Mouse (Mus musculus): Measurements from ENCODE around the gene Fbxw21.

Gene Fbxw21

DNA sequence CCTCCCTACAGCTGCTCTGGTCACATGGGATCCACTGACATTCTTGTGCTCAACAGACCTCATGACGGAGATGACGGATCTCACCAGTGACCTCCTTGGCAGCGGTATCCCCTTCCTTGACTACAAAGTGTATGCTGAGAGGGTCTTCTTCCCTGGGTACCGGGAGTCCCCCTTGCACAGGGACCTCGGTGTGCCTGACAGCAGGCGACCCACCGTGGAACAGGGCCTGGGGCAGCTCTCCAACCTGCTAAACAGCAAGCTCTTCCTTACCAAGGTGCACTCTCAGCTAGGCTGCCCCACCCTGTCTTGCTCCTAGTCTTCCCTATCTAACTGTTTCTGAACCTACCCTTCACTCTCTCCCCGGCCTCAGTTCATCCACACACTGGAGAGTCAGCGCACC is 50.2 kb downstream of the Fbxw21 start:
- no peak for DNase-seq (ENCODE audit: low read depth, low spot score)

GRCm38 (mm10) chr9:109111101-109111500 is 50.7 kb downstream of the Fbxw21 start:
- no peak for DNase-seq (ENCODE audit: low read depth, low spot score)

GRCm38 (mm10) chr9:109110240-109110639 is 51.6 kb downstream of the Fbxw21 start:
- DNase-seq (ENCODE audit: low read depth, low spot score) = no peak

DNA sequence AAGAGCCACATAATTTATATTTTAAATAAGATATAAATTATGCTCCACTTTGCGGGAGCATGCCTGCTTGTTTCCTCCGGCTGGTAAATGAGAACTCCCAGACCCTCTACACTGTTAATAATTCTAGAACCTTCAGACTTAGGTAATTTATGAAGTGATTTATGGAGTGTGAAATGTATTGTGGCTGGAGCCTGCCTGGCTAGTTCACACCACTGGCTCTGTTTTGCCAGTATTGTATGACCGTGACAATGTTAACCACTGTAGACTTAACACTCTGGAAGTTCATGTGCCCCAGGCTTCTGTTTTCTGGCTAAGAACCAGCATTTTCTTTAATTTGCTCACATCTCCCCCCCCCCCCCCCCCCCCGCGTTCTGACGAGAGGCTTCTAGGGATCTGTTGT is 54.5 kb downstream of the Fbxw21 start:
- no peak for DNase-seq (ENCODE audit: low read depth, low spot score)

DNA sequence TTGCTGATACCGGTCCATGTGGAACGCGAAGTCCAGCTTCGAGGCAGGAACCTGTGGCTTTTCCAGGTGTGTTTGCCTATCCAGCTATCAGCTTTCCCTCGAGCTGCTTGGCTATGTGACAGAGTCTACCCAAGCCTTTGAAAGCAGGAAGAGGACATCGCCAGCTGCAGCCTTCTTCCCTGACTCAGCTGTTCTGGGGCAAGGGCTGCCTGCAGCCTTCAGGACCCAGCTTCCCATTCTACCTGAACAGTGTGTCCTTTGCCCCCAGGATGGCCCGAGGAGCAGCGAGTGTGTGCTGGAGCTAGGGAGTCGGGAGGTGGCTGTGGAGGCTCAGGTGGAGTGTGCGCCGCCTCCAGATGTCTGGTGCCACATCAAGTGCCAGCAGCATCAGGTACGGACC is 56.2 kb downstream of the Fbxw21 start:
- no peak for DNase-seq (ENCODE audit: low read depth, low spot score)

DNA sequence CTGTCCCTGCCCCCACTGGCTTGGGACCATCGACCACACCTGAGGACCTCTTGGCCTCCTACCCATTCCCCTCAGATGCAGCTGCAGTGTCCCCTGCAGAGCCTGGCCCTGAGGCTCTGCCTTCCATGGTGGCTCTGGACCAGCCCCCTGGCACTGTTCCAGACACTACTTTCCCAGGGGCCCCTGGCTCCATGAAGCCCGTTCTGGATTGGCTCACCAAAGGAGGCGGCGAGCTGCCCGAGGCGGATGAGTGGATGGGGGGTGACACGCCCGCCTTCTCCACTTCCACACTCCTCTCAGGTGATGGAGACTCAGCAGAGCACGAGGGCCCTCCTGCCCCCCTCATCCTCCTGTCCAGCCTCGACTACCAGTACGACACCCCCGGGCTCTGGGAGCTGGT is 56.8 kb downstream of the Fbxw21 start:
- DNase-seq (ENCODE audit: low read depth, low spot score) = no peak

DNA sequence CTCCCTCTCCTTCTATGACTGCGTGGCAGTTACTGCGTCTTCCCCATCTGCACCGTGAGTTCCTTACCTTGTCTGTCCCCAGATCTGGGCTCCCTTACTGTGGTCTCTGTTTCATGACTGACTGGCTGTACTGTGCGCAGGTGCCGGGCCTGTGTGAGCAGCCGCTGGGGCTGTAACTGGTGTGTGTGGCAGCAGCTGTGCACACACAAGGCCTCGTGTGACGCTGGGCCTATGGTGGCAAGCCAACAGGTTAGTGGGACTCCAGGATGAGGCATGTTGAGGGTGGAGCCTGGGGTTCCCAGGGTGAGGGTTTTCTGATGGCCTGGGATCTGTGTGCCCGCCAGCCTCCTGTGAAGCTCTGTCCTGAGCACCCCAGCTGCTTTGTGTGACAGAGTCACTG is 57.8 kb downstream of the Fbxw21 start:
- DNase-seq (ENCODE audit: low read depth, low spot score) = no peak

GRCm38 (mm10) chr9:109103250-109103649 is 58.6 kb downstream of the Fbxw21 start:
- no peak for DNase-seq (ENCODE audit: low read depth, low spot score)

- no peak for DNase-seq (ENCODE audit: low read depth, low spot score)
Observed at GRCm38 (mm10) chr9:109102541-109102940, 59.3 kb downstream of the Fbxw21 start.

GRCm38 (mm10) chr9:109101933-109102445 is 59.9 kb downstream of the Fbxw21 start:
- DNase-seq (ENCODE audit: low read depth, low spot score) = no peak

DNA sequence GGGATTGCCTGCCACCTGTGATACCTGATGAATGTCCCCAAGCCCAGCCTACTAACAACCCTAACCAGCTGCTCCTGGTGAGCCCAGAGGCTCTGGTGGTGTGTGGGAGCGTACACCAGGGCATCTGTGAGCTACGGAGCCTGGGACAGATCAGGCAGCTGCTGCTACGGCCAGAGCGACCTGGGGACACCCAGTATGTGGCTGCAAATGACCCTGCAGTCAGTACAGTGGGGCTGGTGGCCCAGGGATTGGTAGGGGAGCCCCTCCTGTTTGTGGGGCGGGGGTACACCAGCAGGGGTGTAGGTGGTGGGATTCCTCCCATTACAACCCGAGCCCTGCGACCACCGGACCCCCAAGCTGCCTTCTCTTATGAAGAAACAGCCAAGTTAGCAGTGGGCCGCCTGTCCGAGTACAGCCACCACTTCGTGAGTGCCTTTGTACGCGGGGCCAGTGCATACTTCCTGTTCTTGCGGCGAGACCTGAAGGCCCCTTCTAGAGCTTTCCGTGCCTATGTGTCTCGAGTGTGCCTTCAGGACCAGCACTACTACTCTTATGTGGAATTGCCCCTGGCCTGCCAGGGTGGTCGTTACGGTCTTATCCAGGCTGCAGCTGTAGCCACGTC is 61.4 kb downstream of the Fbxw21 start:
- DNase-seq (ENCODE audit: low read depth, low spot score) = no peak

- DNase-seq (ENCODE audit: low read depth, low spot score) = peak; percentile 48
Observed at GRCm38 (mm10) chr9:109098969-109099368, 62.9 kb downstream of the Fbxw21 start.

DNA sequence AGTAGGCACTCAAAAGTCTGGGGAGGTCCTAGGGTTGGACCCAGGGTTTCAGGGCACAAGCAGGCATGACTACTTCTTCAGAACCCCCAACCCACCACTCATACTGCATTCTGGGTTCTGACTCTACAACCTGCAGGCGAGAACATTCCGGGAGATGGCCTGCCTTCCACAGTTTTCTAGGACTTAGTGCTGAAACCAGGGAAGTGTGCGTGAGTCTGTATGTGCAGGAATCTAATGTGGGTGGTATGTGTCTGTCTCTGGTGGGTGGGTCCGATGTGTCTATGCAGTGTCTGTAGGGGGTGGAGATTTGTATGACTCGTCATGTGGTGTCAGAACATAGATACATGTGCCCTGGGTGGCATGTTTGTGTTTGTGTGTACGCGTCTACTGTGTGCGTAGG is 63.5 kb downstream of the Fbxw21 start:
- DNase-seq (ENCODE audit: low read depth, low spot score) = no peak

DNA sequence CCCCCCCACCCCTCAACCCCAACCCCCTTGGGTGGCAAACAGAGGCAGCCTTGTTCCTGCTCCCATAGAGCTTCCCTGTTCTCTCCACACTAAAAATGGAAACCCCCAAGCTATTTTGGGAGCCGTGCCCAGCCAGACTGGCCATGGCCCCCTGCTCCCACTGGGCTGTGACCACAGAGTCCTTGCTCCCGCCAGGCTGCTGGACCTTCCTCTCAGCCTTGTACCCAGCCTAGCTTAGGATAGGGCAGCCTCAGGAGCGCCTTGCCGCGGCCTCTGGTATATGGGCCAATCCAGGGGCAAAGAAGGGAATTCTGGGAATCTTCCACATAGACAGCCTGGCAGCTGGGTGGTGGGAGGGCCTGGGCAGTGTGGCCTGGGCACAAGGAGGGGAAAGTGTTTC is 64.0 kb downstream of the Fbxw21 start:
- DNase-seq (ENCODE audit: low read depth, low spot score) = peak; percentile 89

DNA sequence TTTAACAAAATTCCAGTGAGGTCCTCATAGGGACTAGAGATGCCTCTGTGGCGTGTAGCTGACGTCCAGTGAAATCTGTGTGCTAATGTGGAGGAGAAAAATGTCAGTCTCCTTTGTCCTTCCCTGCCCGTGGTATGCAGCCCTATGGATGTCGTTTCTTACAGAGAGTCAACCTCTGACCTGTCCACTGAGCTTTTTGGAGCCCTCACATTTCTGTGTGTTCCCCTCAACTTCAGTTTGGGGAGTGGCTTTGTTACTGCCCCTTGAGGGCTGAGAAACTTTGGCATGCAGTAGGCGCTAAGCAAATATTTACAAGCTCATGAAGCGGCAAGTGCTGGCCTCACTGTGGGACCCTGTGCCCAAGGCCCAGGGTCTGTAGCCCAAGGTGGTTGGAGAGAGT is 64.5 kb downstream of the Fbxw21 start:
- DNase-seq (ENCODE audit: low read depth, low spot score) = no peak

DNA sequence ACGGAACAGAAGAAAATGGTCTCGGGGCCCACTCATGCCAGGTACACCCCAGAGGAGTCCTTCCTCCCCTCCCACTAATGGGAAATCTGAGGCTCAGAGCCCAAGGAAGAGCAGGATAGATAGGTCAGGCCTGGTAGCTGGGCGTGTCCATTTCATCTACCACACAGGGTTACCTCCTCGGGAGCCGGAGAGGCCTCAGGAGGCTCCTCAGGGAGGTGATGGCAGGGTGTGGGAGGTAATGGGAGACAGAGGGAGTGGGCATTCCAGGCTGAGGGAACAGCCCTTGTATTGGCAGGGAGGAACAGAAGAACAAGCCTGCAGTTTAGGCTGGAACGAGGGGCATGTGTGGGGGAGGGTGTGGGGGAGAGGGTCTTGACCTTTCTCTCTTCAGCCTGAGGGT is 65.0 kb downstream of the Fbxw21 start:
- DNase-seq (ENCODE audit: low read depth, low spot score) = no peak

DNA sequence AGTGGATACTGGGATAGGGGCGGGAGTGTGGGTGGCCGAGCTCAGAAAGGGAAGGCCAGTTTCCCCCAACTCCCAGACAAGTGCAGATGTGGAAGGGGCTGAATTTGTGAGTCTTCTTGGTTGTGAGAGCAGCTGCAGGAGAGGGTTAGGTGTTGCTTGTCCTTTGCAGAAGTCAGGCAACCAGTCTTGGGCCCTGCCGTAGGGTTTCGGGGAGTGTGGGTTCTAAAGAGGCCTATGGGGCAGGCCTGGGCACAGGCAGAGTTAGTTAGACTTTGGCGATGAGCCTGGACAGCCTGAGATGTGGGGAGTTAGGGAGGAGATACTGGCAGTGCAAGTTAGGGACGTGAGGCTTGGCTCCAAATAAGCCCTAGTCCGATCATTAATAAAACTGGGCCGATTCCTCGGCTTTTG is 65.6 kb downstream of the Fbxw21 start:
- DNase-seq (ENCODE audit: low read depth, low spot score) = peak; percentile 60

DNA sequence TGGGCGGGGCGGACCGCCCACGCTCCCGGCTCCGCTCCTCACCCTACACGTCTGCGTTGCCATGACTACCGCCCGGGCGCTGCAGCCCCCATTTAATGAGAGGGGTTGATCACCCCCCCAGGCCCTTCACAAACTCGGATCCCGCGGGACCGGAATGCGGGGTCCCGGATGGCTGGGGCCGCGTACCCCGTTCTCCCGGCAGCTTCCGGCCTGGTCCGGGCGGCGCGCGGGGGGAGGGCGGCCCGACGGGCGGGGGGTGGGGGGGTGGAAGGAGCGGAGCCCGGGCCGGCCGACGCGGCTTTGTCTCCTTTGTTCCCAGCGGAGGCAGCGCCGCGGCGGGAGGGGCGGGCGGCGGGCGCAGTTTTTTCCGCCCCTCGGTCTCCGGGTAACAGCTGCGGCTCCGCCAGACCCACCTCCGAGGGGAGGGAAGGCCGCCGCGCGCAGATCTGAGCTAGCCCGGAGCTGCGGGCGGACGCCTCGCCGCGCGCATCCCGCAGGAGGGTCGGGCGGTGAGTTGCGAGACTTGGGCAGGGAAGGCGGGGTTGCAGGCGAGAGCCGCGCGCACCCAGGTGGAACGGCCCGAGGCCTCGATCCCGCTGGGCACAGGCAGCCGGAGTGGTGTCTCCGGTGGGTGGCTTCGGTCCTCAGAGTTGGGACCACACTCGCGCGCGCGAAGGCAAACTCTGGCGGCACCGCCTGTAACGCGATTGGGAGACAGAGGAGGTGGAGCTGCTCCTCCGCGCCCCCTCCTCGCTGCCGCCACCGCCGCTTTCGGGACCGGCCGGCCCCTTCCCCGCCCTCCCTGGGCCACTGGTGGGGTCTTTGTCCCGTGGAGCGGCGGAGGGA is 66.5 kb downstream of the Fbxw21 start, which contains the start of gene Plxnb1:
Gene Plxnb1, plus strand, starts transcription at position 253 of the 846 bp plus-strand sequence.
- DNase-seq (ENCODE audit: low read depth, low spot score) = peak; percentile 69

DNA sequence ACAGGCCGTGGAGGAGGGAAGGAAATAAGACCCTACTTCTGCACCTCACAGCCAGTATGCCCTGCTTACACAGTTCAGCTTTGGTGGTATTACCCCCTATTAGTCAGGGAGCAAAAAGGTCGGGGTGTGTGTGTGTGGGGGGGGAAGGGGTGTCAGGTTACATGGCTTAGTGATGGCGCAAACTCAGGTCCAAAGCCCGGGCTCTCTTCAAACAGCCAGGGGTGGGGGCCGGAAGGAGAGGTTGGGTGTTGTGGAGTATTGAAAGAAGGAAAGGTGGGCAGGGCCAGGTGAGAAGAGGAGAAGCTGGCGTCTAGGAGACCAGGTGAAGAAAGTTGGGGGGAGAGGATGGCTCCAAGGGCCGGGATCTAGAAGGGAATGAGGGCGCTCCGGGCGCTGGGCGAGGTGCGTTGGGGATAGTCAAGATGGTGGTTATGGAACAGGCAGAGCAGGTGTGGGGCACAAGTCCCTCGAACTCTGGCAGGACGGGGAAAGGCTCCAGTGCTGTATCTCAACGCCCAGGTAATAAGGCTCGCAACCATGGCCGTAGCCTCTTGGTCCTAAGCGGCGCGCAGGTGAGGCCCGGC is 67.2 kb downstream of the Fbxw21 start:
- no peak for DNase-seq (ENCODE audit: low read depth, low spot score)

DNA sequence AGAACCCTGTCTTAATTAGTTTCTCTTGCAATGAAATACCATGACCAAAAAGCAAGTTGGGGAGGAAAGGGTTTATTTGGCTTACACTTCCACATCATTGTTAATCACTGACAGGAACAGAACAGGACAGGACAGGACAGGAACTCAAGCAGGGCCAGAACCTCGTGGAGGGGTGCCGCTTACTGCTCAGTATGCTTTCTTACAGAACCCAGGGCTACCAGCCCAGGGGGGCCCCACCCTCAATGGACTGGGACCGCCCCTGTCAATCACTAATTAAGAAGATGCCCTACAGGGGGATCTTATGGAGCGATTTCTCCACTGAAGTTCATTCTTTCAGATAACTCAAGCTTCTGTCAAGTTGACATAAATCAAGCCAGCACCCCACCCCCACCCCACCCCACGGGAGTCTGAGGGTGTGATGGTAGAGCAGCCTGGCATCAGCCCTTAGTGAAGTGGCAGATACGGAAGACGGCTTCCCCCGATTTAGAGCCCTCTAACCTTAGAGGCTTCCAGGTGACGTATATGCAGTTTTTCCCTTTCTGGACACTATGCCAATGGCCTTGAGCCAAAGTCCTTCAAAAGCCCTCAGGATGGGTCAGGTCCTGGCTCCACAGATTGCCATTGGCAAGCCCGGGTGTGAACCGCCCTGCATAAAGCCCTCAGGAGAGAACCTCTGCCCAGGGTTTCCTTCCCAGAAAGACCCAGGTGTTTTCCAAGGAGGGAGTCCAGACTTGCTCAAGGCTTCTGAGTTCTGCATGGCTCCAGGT is 67.9 kb downstream of the Fbxw21 start:
- no peak for DNase-seq (ENCODE audit: low read depth, low spot score)

- no peak for DNase-seq (ENCODE audit: low read depth, low spot score)
Observed at GRCm38 (mm10) chr9:109092799-109093198, 69.0 kb downstream of the Fbxw21 start.

DNA sequence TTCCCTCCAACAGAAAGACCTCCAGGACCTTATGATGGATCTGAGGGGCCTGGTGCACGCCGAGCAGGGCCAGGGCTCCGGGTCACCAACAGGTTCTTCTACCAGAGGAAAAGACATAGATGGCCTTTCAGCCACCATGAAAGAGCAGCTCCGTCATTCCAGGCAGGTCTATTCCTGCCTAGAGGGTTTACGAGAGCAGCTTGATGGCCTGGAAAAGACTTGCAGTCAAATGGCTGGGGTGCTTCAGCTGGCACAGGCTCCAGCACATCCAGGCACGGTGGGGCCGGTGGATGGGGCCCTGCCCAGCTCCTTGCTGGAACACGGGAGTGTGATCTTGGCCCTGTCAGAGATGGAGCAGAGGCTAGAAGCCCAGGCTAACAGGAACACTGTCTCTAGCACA is 70.0 kb downstream of the Fbxw21 start:
- DNase-seq (ENCODE audit: low read depth, low spot score) = no peak
